Mouse (Mus musculus): ENCODE data around the gene Kmt2d.
A peak's percentile ranks its signal among the peaks of the same experiment; 100 is the strongest.

Kmt2d gene

GRCm38 (mm10) chr15:98853161-98853937 is 17.7 kb downstream of the Kmt2d start:
- no peak for DNase-seq

- no peak for DNase-seq
These were observed 18.3 kb downstream of the Kmt2d start for GRCm38 (mm10) chr15:98852733-98853132.

DNA sequence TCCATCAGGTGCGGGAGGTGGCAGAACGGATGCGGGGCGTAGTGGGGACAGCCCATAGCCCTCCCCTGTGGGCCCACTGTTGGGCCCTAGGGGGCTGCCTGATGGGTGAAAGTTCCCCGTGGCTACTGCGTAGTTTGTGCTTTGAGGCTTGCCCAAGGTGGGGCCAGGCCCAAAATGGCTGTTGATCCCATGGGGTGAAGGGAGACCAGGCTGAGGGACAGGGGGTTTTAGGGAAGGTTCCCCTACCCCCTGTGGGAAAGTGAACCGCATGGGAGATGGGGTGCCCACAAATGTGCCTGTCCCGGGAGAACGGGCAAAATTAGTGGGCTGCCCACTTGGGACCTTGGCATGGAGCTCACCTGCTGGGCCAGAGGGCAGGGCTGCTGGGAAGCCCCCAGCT is 18.9 kb downstream of the Kmt2d start:
- no peak for DNase-seq

GRCm38 (mm10) chr15:98851229-98851818 is 19.7 kb downstream of the Kmt2d start:
- no peak for DNase-seq

- no peak for DNase-seq
These were observed 20.3 kb downstream of the Kmt2d start for GRCm38 (mm10) chr15:98850668-98851067.

- DNase-seq, result no peak
These were observed 20.9 kb downstream of the Kmt2d start for GRCm38 (mm10) chr15:98849956-98850600.

- no peak for DNase-seq
These were observed 21.8 kb downstream of the Kmt2d start for GRCm38 (mm10) chr15:98849165-98849564.

- no peak for DNase-seq
These were observed 24.9 kb downstream of the Kmt2d start for GRCm38 (mm10) chr15:98846140-98846539.

DNA sequence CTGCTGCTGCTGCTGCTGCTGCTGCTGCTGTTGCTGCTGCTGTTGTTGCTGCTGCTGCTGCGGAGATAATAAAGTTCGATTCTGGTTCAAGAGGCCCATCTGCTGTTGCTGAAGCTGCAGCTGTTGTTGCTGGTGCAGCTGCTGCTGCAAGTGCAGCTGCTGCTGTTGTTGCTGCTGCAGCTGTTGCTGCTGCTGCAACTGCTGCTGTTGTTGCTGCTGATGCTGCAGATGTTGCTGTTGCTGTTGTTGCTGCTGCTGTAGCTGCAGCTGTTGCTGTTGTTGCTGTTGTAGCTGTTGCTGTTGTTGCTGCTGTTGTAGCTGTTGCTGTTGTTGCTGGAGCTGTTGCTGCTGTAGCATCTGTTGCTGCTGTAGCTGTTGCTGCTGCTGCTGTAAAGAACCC is 25.9 kb downstream of the Kmt2d start:
- DNase-seq, result no peak

DNA sequence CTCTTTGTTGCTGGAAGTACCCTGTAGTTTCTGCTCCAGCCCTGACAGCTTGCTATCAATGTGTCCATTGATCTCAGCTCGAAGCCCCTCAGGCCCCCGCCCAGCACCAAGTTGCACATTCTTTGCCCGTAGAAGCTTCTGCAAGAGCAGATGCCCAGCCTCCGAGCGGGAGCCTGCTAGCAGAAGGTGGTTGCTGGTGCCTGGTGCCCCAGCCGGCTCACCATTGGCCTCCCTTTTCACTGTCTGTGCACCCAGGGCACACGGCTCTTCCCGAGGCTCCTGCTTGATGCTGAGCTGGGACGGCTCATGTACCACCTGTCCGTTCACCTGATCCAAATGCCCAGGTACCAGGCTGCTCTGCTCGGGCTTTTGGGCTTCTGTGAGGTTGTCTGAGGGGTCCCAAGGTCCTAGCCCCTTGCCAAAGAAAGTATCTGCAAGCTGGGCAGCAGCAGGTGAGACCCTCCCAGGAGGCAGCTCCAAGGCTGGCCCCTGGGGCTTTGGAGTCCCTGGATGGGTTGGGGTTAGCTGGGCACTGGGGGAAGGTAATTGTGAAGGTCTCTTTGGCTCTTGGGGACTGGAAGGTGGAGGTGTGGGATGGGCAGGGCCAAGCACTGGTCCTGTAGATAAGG is 27.3 kb downstream of the Kmt2d start:
- no peak for DNase-seq

DNA sequence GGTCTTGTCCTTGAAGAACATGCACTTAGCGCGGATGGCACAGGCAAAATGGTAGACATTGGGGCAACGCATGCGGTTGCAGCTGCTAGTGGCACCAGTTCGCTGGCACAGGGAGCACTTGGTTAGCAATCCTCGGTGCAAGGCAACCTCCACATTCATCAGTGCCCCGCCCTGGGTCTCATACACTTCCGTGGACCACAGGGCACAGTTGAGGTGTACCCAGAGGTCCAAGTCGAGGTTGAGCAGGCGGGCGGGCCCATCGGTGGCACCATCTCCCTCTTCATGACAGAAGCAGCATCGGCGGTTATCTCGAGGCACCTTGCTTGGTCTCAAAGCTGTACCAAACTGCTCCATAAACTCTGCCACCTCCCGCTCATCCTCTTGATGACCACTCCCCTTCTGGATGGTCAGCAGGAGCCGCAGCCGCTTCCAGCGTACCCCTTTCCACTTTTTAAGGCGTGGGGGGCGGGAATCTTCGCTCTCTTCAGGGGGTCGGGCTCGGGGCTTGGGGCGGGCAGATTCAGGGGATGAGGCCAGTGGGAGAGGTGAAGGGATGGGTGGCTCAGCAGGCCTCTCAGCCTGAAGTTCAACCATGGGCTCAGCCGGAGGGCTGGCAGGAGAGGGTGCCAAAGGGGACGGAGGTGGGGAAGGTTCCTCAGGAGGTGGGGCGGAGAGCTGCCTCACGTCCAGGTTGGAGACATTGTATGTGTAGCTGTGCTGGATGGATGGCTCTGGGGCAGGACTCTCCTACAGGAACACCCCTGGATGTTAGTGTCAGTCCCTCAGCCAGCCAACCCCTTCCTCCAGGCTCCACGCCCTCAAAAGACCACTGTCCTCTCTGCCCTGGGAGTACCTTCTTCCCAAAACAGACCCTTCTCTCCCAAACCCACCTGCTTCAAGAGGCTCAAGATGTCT is 31.1 kb downstream of the Kmt2d start:
- DNase-seq, result no peak

- no peak for DNase-seq
These were observed 31.8 kb downstream of the Kmt2d start for GRCm38 (mm10) chr15:98839161-98839560.

GRCm38 (mm10) chr15:98837743-98838103 is 33.3 kb downstream of the Kmt2d start:
- no peak for DNase-seq

- no peak for DNase-seq
These were observed 33.8 kb downstream of the Kmt2d start for GRCm38 (mm10) chr15:98837006-98837742.

DNA sequence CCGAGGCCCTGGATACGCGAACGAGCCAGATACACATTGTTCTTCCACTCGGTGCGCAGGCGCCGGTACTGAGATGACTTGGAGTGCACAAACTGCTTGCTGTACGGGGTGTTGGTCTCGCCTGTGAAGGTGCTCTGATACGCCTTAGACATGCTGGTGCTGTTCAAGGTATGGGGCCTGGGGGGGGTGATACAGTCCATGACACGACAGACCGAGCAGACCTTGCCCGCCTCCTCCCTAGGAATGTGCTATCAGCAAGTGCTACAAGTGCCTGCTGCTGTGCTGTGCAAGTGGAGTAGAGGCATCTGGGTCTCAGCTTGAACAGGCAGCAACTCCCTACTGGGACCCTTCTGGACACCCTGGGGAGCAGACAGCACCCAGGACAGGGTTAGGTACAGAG is 35.7 kb downstream of the Kmt2d start:
- no peak for DNase-seq

GRCm38 (mm10) chr15:98834059-98834458 is 36.9 kb downstream of the Kmt2d start:
- DNase-seq, result no peak

DNA sequence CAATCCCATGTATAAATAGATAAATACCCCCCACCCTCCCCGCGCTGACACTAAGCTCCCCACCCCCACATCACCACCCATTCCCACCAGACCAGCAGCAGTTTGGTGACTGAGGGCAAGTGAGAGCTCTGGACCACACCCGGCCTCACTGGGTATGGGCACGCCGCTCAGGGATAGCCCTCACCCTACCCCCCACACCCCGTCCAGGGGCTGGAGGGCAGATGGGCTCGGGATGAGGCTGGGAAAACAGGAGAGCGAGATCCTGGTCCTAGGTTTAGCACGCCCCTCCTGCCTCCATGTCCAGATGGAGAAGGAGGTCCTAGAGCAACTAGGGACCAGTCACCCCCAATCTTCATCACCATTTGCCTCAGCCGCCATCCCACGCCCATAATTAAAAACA is 37.7 kb downstream of the Kmt2d start:
- DNase-seq, result no peak

DNA sequence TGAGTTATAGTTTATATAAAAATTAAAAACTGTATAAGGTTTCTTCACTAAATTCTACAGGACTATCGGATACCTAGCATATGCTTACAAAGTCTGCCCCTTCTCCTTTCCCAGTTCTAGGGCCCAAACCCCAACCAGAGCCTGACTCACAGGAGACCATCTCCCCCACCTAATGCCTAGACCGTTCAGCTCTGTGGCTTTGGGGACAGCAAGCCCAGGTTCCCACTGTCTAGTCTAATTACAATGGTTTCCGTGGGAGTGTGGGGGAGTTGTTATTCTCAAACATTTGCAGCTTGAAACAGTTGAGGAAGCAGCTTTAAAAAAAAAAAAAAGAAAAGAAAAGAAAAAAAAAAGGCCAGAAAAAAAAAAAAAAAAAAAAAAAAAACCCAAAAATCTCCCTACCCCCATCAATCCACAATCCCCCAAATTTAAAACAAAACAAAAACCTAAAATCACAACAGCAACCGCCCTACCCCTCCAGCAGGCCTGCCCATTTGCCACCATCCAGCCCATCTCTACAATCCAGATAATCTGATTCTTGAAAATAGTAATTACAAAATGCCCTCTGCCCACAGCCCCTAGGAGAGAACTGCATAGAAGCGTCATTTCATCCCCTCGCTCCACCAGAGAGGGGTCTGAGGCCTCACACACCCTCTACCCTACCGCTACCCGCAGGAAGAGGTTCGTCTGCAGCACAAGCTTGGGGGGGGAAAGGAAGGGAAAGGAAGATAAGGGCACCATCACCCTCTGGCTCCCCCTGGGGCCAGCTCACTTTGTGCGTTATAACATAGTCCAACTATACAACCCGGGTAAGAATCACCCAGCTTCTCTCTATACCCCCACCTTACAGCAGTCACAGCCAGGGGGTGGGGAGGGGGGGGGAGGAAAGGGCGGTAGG is 38.6 kb downstream of the Kmt2d start:
- DNase-seq, result no peak

GRCm38 (mm10) chr15:98831684-98832035 is 39.3 kb downstream of the Kmt2d start:
- DNase-seq, result no peak

- peak; percentile 98 to 99 for DNase-seq
These were observed 40.0 kb downstream of the Kmt2d start, which contains the start of gene Prkag1 for GRCm38 (mm10) chr15:98830736-98831683. Gene Prkag1 (minus strand): TSS chr15:98831521.

Data from cerebellum, postnatal 10 days (tissue).